Mouse (Mus musculus) embryonic fibroblast, embryonic 13.5 days (primary cell): Measurements from ENCODE around the gene Tnk2. TPM values are rescaled to one million over a fixed set of nuclear protein-coding genes. Genes with fewer than 3 reads are reported as not detected.

Experiments
- H3K27ac ChIP-seq: 2 replicates; pipeline ENCODE4 v1.5.1; 2012; ENCODE audit warnings: low read length, control low read depth, inconsistent platforms; ENCODE audit not compliant: insufficient read depth
- H3K4me1 ChIP-seq: 2 replicates; pipeline ENCODE4 v1.6.1; 2011; ENCODE audit warnings: low read length; ENCODE audit not compliant: control insufficient read depth, insufficient read depth
- H3K4me3 ChIP-seq: 2 replicates; pipeline ENCODE4 v1.5.1; 2011; ENCODE audit warnings: mild to moderate bottlenecking, control low read depth, low read length; ENCODE audit not compliant: insufficient read depth
- CTCF ChIP-seq: IDR thresholded peaks from 2 replicates; pipeline ENCODE4 v1.5.1; 2011; ENCODE audit warnings: mild to moderate bottlenecking, control low read depth, low read length, moderate library complexity, borderline replicate concordance; ENCODE audit not compliant: insufficient read depth
- POLR2A ChIP-seq: IDR thresholded peaks from 2 replicates; pipeline ENCODE4 v1.6.1; 2011; ENCODE audit warnings: low read depth, mild to moderate bottlenecking, control low read depth, low read length, moderate library complexity
- polyA plus RNA-seq: library from polyadenylated mRNA; stranded (reverse); fragments of >200 nt; gene quantifications from 2 replicates; pipeline ENCODE4 v1.2.4, GENCODE M21; 2011; ENCODE audit warnings: low read depth; ENCODE audit not compliant: missing spikeins, insufficient read length

The Tnk2 gene
- polyA plus RNA-seq, 1 experiment, result 92.4 TPM

GRCm38 (mm10) chr16:32672861-32673560, 29.3 kb downstream of the Tnk2 start:
- H3K27ac ChIP-seq, result peak overlapping the region; percentile 35; the same call in 1 of the 2 replicates

DNA sequence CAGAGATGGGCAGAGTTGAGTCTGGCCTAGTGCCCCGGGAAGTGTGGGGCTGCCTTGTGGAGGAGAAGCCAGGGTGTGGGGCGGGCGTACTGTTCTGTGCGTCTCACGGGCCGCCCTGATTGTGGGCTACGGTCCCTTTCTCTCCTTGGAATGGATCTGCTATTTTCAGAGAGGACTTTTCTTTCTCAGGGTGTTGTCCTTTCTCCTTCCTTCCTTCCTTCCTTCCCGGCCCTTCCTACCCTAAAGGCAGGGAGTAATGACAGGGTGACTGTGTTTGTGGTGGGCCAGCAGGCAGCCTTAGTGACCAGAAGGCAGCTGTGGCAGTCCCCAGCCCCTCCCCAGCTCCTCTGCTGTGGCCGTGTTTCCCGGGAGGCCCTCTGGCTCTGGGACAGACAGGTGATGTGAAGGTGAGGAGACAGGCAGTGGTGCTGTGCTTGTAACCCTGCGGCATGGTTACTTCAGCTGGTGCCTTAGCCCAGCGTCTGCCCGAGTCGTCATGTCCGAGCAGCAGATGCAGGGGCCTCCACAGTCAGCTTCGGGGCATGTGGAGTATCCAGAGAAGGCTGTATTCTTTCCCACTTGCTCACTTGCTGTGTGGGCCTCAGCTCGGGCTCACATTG, 30.6 kb downstream of the Tnk2 start:
- no peak for TF ChIP-seq CTCF
- TF ChIP-seq POLR2A, result no peak
- peak overlapping the region; percentile 48; the same call in 1 of the 2 replicates for H3K27ac ChIP-seq
- no peak overlapping the region for H3K4me3 ChIP-seq
- H3K4me1 ChIP-seq, result peaks cover 14% of the 10 kb centered on the region

More at GRCm38 (mm10) chr16:32672861-32673560, 29.3 kb downstream of the Tnk2 start:
- TF ChIP-seq POLR2A (no peak), CTCF (no peak)
- Histone ChIP-seq H3K4me1 (peaks cover 9% of the 10 kb centered on the region), H3K4me3 (no peak overlapping the region)

DNA sequence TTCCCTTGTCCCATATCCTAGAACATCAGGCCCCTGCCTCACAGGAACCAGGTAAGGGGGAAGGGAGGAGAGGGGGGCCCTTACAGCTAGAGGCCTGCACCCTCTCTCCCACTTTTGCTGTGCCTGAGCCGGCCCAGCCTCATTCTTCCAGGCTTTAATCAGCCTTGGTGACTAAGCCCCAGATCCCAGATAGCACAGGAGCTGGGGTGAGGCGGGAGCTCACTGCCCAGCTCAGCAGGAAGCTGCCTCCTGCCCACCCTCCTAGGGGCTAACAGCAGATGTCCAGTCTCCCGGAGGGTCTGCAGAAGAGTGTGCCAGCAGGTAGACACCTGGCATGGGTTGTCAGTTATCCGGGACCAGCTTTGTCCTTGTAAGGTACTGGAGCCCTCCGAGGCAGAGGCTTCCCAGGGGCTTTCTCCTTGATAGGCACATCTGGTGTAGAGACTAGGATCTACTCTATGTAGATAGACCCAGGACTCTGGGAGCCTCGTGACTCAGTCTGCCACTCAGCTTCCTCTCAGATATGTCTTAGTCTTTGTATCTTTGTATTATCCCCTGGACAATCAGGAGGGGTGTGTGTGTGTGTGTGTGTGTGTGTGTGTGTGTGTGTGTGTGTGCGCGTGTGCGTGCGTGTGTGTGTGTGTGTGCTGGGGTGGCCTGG, 33.5 kb downstream of the Tnk2 start:
- no peak overlapping the region for H3K4me3 ChIP-seq
- no peak for TF ChIP-seq POLR2A
- no peak for TF ChIP-seq CTCF
- H3K27ac ChIP-seq, result peak overlapping the region; percentile 85
- H3K4me1 ChIP-seq, result peaks cover 14% of the 10 kb centered on the region

DNA sequence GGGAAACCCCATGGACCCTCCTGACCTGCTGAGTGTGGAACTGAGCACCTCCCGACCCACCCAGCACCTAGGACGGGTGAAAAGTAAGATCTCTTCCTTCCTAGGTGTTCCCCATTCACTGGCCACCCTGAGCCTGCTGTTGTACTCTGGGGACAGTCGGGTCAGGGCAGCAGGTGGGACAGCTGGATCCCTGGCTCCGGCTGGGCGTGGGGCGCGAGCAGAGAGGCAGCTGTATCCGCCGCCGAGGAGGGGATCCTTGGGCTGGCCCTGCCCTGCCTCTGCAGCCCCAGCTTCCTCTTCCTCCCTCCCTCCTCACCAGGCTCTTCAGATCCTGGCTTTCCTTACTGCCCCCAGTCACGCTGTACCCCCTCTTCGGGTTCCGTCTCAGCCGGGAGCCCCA, 34.2 kb downstream of the Tnk2 start:
- TF ChIP-seq POLR2A (no peak), CTCF (no peak)
- peaks cover 11% of the 10 kb centered on the region for H3K4me1 ChIP-seq
- H3K4me3 ChIP-seq, result no peak overlapping the region
- peak overlapping the region; percentile 85 for H3K27ac ChIP-seq

DNA sequence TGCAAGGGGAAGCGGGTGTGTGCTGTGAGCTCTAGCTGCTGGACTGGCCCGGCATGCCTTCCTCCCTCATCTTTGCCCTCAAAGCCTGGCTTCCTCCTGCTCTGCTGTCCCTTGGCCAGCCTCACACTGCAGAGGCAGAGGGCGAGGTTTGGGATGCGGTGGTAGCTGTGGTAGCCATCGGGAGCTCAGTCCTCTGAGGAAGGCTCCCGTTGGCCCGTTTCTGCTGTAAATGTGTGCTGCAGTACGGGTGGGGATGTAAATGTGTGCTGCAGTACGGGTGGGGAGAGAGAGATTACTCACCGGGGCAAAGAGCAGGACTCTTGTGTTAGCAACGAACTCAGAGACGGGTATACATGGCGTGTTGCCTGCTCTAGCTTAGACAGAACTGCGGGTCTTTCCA, 35.1 kb downstream of the Tnk2 start:
- Histone ChIP-seq H3K27ac (peak overlapping the region; percentile 11; the same call in 1 of the 2 replicates), H3K4me1 (peaks cover 11% of the 10 kb centered on the region), H3K4me3 (no peak overlapping the region)
- TF ChIP-seq CTCF (no peak), POLR2A (no peak)

GRCm38 (mm10) chr16:32679976-32680375, 36.3 kb downstream of the Tnk2 start:
- H3K4me1 ChIP-seq, result peaks cover 11% of the 10 kb centered on the region
- no peak overlapping the region for H3K4me3 ChIP-seq
- TF ChIP-seq POLR2A, result no peak
- no peak for TF ChIP-seq CTCF
- no peak overlapping the region for H3K27ac ChIP-seq

- H3K27ac ChIP-seq, result no peak overlapping the region
- H3K4me1 ChIP-seq, result peaks cover 11% of the 10 kb centered on the region
- TF ChIP-seq CTCF (no peak), POLR2A (no peak)
- H3K4me3 ChIP-seq, result no peak overlapping the region
Measured at GRCm38 (mm10) chr16:32680806-32681205, 37.1 kb downstream of the Tnk2 start.

DNA sequence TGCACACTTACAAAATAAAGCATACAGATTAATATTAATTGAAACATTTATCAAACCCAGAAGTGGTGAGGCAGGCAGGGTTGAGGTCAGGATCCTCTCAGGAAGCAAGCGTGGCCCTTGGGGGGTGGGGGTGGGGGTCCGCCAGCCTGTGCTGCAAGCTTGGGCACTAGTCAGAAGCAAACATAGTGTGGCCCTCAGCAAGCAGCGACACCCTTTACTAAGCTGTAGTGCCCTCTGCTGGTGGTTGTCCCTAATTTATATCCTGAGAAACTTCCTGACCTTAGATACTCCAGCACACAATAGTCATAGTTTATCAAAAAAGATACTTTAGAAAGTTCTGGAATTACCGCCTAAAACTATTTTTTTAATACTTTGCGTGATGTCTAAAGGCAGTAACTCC, 38.5 kb downstream of the Tnk2 start:
- peak; percentile 74; the same call in 1 of the 2 replicates for TF ChIP-seq CTCF
- TF ChIP-seq POLR2A, result no peak
- Histone ChIP-seq H3K4me3 (no peak overlapping the region), H3K27ac (no peak overlapping the region), H3K4me1 (peaks cover 5% of the 10 kb centered on the region; the same call in 1 of the 2 replicates)

DNA sequence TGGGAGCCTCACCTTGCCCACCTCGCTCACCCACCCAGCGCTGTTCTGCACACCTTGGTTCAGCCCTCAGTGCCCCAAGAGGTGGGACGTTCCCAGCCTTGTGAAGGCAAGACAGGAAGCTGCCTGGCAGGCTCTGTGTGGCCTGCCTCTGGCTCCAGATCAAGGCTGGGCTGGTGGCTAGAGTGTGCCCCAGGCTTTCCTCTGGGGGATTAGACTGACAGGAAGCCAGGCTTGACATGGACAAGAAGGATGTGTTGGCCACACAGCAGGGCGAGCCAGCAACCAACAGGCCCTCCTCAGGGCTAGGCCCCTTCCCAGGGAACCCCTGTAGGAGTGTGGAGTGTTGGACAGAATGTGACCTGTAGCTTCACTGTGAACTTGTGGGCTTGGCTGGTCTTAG, 39.2 kb downstream of the Tnk2 start:
- Histone ChIP-seq H3K27ac (no peak overlapping the region), H3K4me3 (no peak overlapping the region), H3K4me1 (peaks cover 5% of the 10 kb centered on the region; the same call in 1 of the 2 replicates)
- no peak for TF ChIP-seq CTCF
- TF ChIP-seq POLR2A, result no peak

- no peak overlapping the region for H3K4me3 ChIP-seq
- no peak overlapping the region for H3K27ac ChIP-seq
- TF ChIP-seq POLR2A, result no peak
- no peak for TF ChIP-seq CTCF
- H3K4me1 ChIP-seq, result peaks cover 2% of the 10 kb centered on the region; the same call in 1 of the 2 replicates
Measured at GRCm38 (mm10) chr16:32683343-32683742, 39.7 kb downstream of the Tnk2 start.
